Mouse (Mus musculus) right cerebral cortex, adult 18-20 months (tissue): ENCODE measurements around the gene Gpc1.

Experiments
- DNase-seq: peaks from one replicate; pipeline ENCODE4 v3.0.0; 2022; ENCODE audit warnings: mixed read lengths

The Gpc1 gene

GRCm38 (mm10) chr1:92831188-92832001 is at the start of gene Gpc1:
Gene Gpc1, plus strand, starts transcription at chr1:92831645.
- peak; percentile 93 for DNase-seq

- DNase-seq, result no peak
Measured at GRCm38 (mm10) chr1:92781862-92782261, 49.6 kb upstream of the Gpc1 start.

GRCm38 (mm10) chr1:92782587-92782986 is 48.9 kb upstream of the Gpc1 start:
- DNase-seq, result no peak

- DNase-seq, result no peak
Measured at GRCm38 (mm10) chr1:92787221-92787620, 44.2 kb upstream of the Gpc1 start.

- no peak for DNase-seq
Measured at GRCm38 (mm10) chr1:92788049-92788448, 43.4 kb upstream of the Gpc1 start.

- DNase-seq, result no peak
Measured at GRCm38 (mm10) chr1:92790628-92791027, 40.8 kb upstream of the Gpc1 start.

- DNase-seq, result no peak
Measured at GRCm38 (mm10) chr1:92791070-92791831, 40.2 kb upstream of the Gpc1 start.

GRCm38 (mm10) chr1:92793781-92794180 is 37.7 kb upstream of the Gpc1 start:
- DNase-seq, result peak; percentile 29

GRCm38 (mm10) chr1:92798425-92798824 is 33.0 kb upstream of the Gpc1 start:
- DNase-seq, result no peak

- peak; percentile 76 for DNase-seq
Measured at GRCm38 (mm10) chr1:92799653-92800052, 31.8 kb upstream of the Gpc1 start.

- DNase-seq, result no peak
Measured at GRCm38 (mm10) chr1:92802362-92802761, 29.1 kb upstream of the Gpc1 start.

GRCm38 (mm10) chr1:92803376-92803775 is 28.1 kb upstream of the Gpc1 start:
- DNase-seq, result no peak

GRCm38 (mm10) chr1:92805181-92805580 is 26.3 kb upstream of the Gpc1 start:
- no peak for DNase-seq

GRCm38 (mm10) chr1:92805836-92806235 is 25.6 kb upstream of the Gpc1 start:
- no peak for DNase-seq

GRCm38 (mm10) chr1:92806720-92807119 is 24.7 kb upstream of the Gpc1 start:
- no peak for DNase-seq

GRCm38 (mm10) chr1:92809621-92810020 is 21.8 kb upstream of the Gpc1 start:
- DNase-seq, result no peak

GRCm38 (mm10) chr1:92814319-92814718 is 17.1 kb upstream of the Gpc1 start:
- DNase-seq, result no peak

GRCm38 (mm10) chr1:92815100-92815499 is 16.3 kb upstream of the Gpc1 start:
- no peak for DNase-seq

- no peak for DNase-seq
Measured at GRCm38 (mm10) chr1:92815756-92816294, 15.6 kb upstream of the Gpc1 start.

GRCm38 (mm10) chr1:92830626-92831187 is 738 bp upstream of the Gpc1 start:
- no peak for DNase-seq

GRCm38 (mm10) chr1:92832011-92833010 is 866 bp downstream of the Gpc1 start:
- peak; percentile 49 for DNase-seq
